Mouse (Mus musculus): ENCODE data around the gene Asap3.

The Asap3 gene

GRCm38 (mm10) chr4:136249332-136249647 lies 43.1 kb downstream of the Asap3 start:
- WGBS: 36% methylated on average over 11 of the region's 11 CpGs

- WGBS: 49% methylated on average over 9 of the region's 9 CpGs
Measured at GRCm38 (mm10) chr4:136249780-136250179, 43.6 kb downstream of the Asap3 start.

GRCm38 (mm10) chr4:136255919-136256318 lies 49.8 kb downstream of the Asap3 start:
- whole genome bisulfite sequencing: 76% methylated on average over 6 of the region's 6 CpGs

GRCm38 (mm10) chr4:136256696-136257095 lies 50.5 kb downstream of the Asap3 start:
- WGBS: 61% methylated on average over 10 of the region's 10 CpGs

GRCm38 (mm10) chr4:136259916-136260315 lies 53.8 kb downstream of the Asap3 start:
- WGBS: 62% methylated on average over 3 of the region's 3 CpGs

- WGBS: 33% methylated on average over 10 of the region's 10 CpGs
Measured at GRCm38 (mm10) chr4:136260491-136261180, 54.5 kb downstream of the Asap3 start.

GRCm38 (mm10) chr4:136261912-136262311 lies 55.7 kb downstream of the Asap3 start:
- WGBS: 74% methylated on average over 10 of the region's 10 CpGs

- WGBS: 90% methylated on average over 4 of the region's 4 CpGs
Measured at GRCm38 (mm10) chr4:136263555-136263954, 57.4 kb downstream of the Asap3 start.

GRCm38 (mm10) chr4:136266716-136267343 lies 60.7 kb downstream of the Asap3 start:
- WGBS: 92% methylated on average over 9 of the region's 9 CpGs

GRCm38 (mm10) chr4:136268912-136269311 lies 62.7 kb downstream of the Asap3 start:
- 78% methylated on average over 1 of the region's 1 CpGs for WGBS

GRCm38 (mm10) chr4:136270648-136271047 lies 64.5 kb downstream of the Asap3 start:
- WGBS: 89% methylated on average over 8 of the region's 8 CpGs

GRCm38 (mm10) chr4:136281097-136281496 lies 74.9 kb downstream of the Asap3 start:
- 93% methylated on average over 8 of the region's 8 CpGs for WGBS

GRCm38 (mm10) chr4:136281611-136282010 lies 75.4 kb downstream of the Asap3 start:
- WGBS: 36% methylated on average over 9 of the region's 9 CpGs

GRCm38 (mm10) chr4:136282621-136283480 lies 76.7 kb downstream of the Asap3 start:
- 57% methylated on average over 10 of the region's 10 CpGs for WGBS

GRCm38 (mm10) chr4:136283783-136284182 lies 77.6 kb downstream of the Asap3 start:
- WGBS: 20% methylated on average over 2 of the region's 2 CpGs

- WGBS: 5% methylated on average over 5 of the region's 5 CpGs
Measured at GRCm38 (mm10) chr4:136284455-136284854, 78.3 kb downstream of the Asap3 start, which contains the start of gene Zfp46. Gene Zfp46 (plus strand): TSS chr4:136284683.

- 2% methylated on average over 6 of the region's 6 CpGs for WGBS
Measured at GRCm38 (mm10) chr4:136284891-136285290, 78.7 kb downstream of the Asap3 start.

- under 1% methylated on average over 25 of the region's 25 CpGs for whole genome bisulfite sequencing
Measured at GRCm38 (mm10) chr4:136285348-136285810, 79.2 kb downstream of the Asap3 start.

GRCm38 (mm10) chr4:136285811-136286371 lies 79.7 kb downstream of the Asap3 start:
- WGBS: under 1% methylated on average over 29 of the region's 29 CpGs

- WGBS: 70% methylated on average over 66 of the region's 66 CpGs
Measured at GRCm38 (mm10) chr4:136289918-136290780, 84.0 kb downstream of the Asap3 start.

All from cerebral cortex, adult 2 months (tissue).